Mouse (Mus musculus) skeletal muscle tissue, adult 2 months (tissue): ENCODE measurements around the gene Ube2l3.
"Not testable (repeated sequence)": the region's sequence is repeated elsewhere in the genome, so short reads cannot be mapped to it uniquely, and the experiment has no call there.

Experiments used
- DNase-seq: peaks from one replicate; pipeline ENCODE4 v3.0.0-alpha.2; 2012; ENCODE audit warnings: low read depth, low spot score

Gene Ube2l3

GRCm38 (mm10) chr16:17208389-17209361 lies 6.2 kb upstream of the Ube2l3 start, which contains the start of gene Rimbp3:
Rimbp3 (plus strand) TSS chr16:17208603.
- DNase-seq, result peak; percentile 60

DNA sequence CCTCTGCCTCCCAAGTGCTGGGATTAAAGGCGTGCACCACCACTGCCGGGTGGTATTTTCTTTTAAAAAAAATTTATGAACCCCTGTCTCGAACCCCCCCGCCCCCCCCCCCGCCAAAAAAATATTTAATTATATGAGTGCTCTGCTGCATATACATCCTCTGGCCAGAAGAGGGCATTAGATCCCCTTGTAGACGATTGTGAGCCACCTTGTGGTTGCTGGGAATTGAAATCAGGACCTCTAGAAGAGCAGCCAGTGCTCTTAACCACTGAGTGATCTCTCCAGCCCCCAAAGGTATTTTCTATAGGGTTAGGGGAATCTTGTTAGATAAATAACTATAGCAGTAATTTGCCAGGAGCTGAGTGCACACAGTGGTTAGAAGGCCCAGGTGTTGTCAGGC lies 2.5 kb upstream of the Ube2l3 start:
- peak; percentile 35 for DNase-seq

DNA sequence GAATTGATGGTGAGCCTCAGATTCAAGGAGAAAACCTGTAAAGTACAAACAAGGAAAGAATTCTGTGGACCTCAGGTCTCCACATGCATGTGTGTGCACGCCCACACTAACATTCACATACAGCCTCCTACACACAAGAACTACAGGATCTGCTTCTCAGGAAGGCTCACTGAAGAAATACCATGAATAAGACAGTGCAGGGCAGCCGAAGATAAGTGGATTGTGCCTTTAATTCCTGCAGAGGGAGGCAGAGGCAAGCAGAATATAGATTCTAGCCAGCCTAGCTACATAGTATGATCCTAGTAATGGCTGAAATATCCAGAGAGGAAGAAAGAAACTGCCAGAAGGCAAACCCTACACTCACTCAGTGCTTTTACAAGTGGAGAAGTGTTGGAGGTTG lies 472 bp downstream of the Ube2l3 start:
- no peak for DNase-seq

DNA sequence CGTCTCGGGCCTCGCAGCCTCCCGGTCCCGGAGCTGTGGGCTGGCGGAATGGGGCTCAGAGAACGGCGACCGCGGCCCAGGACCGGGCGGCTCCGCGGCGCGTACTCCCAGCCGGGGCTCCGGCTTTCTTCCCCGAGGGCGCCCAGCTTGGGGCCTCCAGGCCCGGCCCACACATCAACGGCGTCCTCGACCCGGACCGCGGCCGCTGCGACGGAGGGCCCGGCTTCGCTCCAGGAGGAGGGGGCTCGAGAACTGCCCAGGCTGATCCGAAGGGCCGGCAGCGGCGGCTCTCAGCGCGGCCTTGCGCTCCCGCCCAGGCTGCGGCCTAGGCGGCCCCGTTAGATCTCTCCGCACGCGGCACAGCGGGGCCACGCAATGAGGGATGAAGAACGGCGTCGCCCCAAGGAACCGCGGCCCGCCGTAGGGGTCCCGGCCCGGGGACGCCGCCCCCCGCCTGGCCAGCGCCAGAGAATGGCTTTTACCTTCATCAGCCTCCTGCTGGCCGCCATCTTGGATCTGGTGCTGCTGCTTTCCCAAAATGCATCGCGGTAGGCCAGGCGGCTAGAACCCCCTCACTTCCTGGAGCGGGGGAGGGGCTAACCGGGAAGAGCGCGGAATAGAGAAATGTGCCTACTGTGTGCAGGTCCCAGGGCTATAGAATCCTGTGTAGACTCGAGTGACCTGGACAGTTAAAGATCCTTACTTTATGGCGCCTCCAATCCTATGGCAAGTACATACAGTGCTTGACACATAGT lies 1.3 kb downstream of the Ube2l3 start:
- peak; percentile 60 for DNase-seq

- no peak for DNase-seq
These were observed 2.1 kb downstream of the Ube2l3 start for GRCm38 (mm10) chr16:17200121-17200952.

DNA sequence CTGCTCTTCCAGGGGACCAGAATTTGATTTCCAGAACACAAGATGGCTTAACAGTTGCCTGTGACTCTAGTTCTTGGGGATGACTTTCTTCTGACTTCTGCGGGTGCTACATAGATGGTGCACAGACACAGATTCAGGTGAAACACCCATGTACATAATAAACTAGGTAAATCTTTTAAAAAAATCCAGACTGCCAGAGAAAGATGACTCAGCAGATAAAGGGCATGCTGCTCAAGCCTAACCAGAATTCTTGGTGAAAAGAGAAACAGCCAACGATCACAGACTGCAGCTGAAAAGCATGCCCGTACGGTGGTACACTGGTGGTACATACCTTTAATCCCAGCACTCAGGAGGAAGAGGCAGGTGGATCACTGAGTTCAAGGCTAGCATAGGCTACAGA lies 8.6 kb downstream of the Ube2l3 start:
- DNase-seq, result no peak

- DNase-seq, result no peak
These were observed 17.0 kb downstream of the Ube2l3 start for GRCm38 (mm10) chr16:17185475-17185874.

- DNase-seq, result peak; percentile 44
These were observed 19.4 kb downstream of the Ube2l3 start for GRCm38 (mm10) chr16:17183003-17183402.

- no peak for DNase-seq
These were observed 20.3 kb downstream of the Ube2l3 start for GRCm38 (mm10) chr16:17182136-17182535.

DNA sequence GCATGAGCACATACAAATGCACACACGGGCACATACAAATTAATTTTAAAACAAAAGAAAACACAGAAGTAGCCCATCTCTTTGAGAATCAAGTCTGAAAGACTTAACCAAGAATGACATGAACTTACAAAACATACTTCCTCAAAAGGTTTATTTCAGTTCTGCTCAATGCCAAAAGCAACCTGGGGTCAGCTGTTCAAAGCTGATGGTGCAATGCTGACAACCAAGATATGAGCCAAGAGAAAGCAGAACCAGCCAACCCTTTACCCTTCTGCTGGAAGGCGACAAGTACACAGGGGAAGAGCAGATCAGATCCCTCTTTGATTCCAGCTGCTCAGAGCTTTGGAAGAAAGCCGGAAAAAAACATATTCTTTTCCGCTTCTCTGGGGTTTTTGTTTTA lies 21.1 kb downstream of the Ube2l3 start:
- peak; percentile 67 for DNase-seq

DNA sequence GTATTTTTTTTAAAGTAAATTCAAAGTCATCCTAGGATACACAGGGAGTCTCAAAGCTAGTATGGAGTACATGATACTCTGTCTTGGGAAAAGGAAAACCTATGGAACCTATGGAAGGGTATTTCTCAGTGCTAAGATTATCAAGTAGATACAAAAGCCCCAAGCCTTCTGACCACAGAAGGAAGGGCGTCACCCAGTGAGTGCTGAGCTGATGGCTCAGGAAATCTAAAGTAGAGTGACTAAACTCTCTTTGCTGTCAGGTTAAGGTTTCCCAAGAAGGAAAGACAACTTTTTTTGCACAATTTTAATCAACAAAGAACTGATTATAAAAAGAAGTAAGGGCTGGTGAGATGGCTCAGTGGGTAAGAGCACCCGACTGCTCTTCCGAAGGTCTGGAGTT lies 22.7 kb downstream of the Ube2l3 start:
- DNase-seq, result no peak

DNA sequence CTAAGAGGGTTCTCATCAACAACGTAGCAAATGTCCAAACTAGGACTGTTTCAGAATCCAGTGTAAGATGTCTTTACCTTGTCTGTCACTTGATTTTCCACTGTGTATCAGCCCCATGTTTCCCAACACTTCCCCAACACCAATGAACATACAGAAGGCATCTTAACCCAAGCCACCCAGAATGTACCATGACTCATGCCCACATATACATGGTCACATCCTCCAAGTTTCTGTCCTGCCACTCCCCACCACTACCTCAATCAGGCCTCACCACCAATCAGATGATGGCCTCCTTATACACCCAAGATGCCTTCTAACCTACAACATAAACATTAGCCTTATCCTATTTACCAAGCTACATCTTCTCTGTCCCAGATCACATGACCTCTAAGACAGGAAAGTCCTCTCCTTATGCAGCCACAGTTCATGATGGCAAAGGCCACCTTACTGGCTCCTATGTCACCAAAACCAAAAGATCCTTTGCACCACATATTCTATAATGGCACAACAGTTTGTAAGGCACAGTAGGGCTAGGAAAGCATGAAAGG lies 24.8 kb downstream of the Ube2l3 start:
- DNase-seq, result no peak

- DNase-seq, result no peak
These were observed 26.7 kb downstream of the Ube2l3 start for GRCm38 (mm10) chr16:17175765-17176164.

DNA sequence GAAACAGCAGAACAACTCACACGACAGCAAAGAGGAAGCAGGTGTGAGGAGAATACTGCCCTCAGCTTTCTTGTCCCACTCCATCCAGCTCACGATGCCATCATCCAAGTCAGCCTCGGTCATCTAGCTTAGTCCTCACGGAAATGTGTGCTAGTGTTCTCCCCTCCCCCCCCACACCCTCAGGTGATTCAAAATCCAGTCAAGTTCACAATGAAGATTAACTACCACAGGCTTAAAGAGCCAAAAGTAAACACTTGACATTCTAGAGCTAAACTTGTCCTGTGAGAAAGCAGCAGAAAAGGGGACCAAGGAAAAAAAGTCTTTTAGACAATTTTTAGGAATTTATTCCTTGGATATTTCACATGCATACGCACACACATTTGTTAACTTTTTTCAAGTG lies 34.4 kb downstream of the Ube2l3 start:
- DNase-seq, result no peak

- no peak for DNase-seq
These were observed 35.3 kb downstream of the Ube2l3 start for GRCm38 (mm10) chr16:17167179-17167578.

GRCm38 (mm10) chr16:17165478-17165877 lies 37.0 kb downstream of the Ube2l3 start:
- not testable (repeated sequence) for DNase-seq

DNA sequence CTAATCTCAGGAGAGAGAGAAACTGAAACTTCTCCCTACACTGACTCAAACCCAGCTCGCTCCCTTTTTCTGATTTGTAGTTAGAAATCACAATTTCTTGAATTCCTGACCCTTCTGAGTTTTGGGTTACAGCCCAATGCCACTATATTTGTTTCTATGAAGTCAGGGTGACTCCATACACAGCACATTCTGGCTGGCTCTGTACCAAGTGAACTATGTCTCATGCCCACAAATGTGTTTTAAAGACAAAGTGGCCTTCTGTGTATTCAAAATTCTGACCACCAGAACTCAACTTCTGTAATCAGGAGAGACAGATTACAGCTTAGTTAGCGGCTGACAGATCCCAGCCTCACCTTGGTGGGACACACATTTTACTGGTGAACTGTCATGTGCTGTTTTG lies 48.1 kb downstream of the Ube2l3 start:
- no peak for DNase-seq

GRCm38 (mm10) chr16:17151874-17152273 lies 50.6 kb downstream of the Ube2l3 start:
- DNase-seq, result no peak

DNA sequence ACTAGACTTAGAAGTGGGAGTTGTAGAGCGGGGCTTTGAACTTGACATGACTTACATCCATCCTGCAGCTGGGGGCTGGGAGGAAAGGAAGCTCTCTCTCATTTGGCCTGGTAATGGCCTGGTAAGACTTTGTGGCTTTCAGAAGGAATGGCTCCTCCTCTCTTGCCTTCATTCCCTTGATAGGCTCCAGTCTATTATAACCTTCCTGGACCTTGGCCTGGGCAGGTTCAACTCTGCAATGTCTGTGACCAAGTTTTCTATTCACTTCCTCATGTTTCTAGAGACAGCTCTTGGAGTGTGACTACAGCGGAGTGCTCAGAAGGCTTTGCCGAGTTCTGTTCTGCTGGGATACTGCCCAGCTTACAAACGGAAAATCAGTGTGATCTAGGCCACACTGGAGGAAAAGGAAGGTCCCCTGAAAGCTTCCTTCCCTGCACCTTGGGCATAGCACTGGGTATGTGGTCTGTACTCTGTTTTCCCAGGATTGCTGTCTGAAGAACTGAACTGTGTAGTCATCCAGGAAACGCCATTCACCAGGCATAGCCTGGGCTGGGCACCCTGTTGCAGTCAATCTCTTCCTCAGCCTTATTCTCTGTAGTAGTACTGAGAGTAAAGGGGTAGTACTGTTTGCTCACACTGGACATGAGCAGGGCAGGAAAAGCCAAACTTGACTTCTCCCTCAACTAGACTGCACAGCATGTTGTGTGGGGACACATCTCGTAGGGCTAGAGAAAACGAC lies 51.8 kb downstream of the Ube2l3 start:
- no peak for DNase-seq

GRCm38 (mm10) chr16:17148084-17148483 lies 54.4 kb downstream of the Ube2l3 start:
- no peak for DNase-seq
